Mouse (Mus musculus) G1E (cell line): ENCODE data around the gene Zfp36l2.

Experiments
- CTCF ChIP-seq: IDR thresholded peaks from 2 replicates; pipeline ENCODE4 v1.5.1; 2012; ENCODE audit warnings: low read depth, low read length, inconsistent platforms, mixed read lengths
- GATA1 ChIP-seq: IDR thresholded peaks from 2 replicates; pipeline ENCODE4 v1.6.1; 2012; ENCODE audit warnings: borderline replicate concordance, low read length, inconsistent platforms, mixed read lengths
- GATA2 ChIP-seq: IDR thresholded peaks from 2 replicates; pipeline ENCODE4 v1.6.1; 2012; ENCODE audit warnings: low read depth, low read length, inconsistent platforms, borderline replicate concordance
- POLR2AphosphoS5 ChIP-seq: IDR thresholded peaks from 2 replicates; pipeline ENCODE4 v1.6.1; 2012; ENCODE audit warnings: low read depth, low read length, inconsistent platforms; ENCODE audit not compliant: insufficient replicate concordance
- TAL1 ChIP-seq: conservative IDR thresholded peaks from 2 replicates; pipeline ENCODE4 v1.6.1; 2012; ENCODE audit warnings: low read depth, low read length, inconsistent platforms, mixed read lengths

- TF ChIP-seq CTCF (no peak), POLR2AphosphoS5 (no peak), GATA1 (no peak), GATA2 (no peak), TAL1 (no peak)
Measured at GRCm38 (mm10) chr17:84149566-84149965, 38.2 kb downstream of the Zfp36l2 start.
